Mouse (Mus musculus): ENCODE measurements around the gene Flt3l.

Gene Flt3l

GRCm38 (mm10) chr7:45144368-45145174 lies 8.3 kb upstream of the Flt3l start:
- in situ Hi-C loops (cut with MboI, MseI), result no loop called here

GRCm38 (mm10) chr7:45141914-45142313 lies 5.7 kb upstream of the Flt3l start:
- in situ Hi-C loops (cut with MboI, MseI), result no loop called here

- in situ Hi-C loops (cut with MboI, MseI), result no loop called here
These were observed 5.1 kb upstream of the Flt3l start for GRCm38 (mm10) chr7:45141319-45141718.

GRCm38 (mm10) chr7:45139904-45140723 lies 3.9 kb upstream of the Flt3l start:
- in situ Hi-C loops (cut with MboI, MseI), result no loop called here

- in situ Hi-C loops (cut with MboI, MseI), result no loop called here
These were observed 2.2 kb upstream of the Flt3l start for GRCm38 (mm10) chr7:45138403-45138802.

- in situ Hi-C loops (cut with MboI, MseI), result no loop called here
These were observed 1.2 kb upstream of the Flt3l start for GRCm38 (mm10) chr7:45137171-45138006.

- in situ Hi-C loops (cut with MboI, MseI), result no loop called here
These were observed 862 bp downstream of the Flt3l start for GRCm38 (mm10) chr7:45135370-45135769.

- in situ Hi-C loops (cut with MboI, MseI), result no loop called here
These were observed 1.6 kb downstream of the Flt3l start for GRCm38 (mm10) chr7:45134544-45135026.

GRCm38 (mm10) chr7:45133446-45134159 lies 2.6 kb downstream of the Flt3l start:
- in situ Hi-C loops (cut with MboI, MseI), result no loop called here

- in situ Hi-C loops (cut with MboI, MseI), result no loop called here
These were observed 4.4 kb downstream of the Flt3l start for GRCm38 (mm10) chr7:45131850-45132249.

GRCm38 (mm10) chr7:45129776-45130512 lies 6.3 kb downstream of the Flt3l start:
- in situ Hi-C loops (cut with MboI, MseI), result loop anchor here (5.0 to 10.0 kb wide), 2 partner anchors 48 to 275 kb away; partner anchors contain the start of gene Pnkp

- in situ Hi-C loops (cut with MboI, MseI), result loop anchor here (5.0 to 10.0 kb wide), 2 partner anchors 47 to 275 kb away; partner anchors contain the start of gene Pnkp
These were observed 6.9 kb downstream of the Flt3l start for GRCm38 (mm10) chr7:45129318-45129717.

- in situ Hi-C loops (cut with MboI, MseI), result loop anchor here (5.0 to 10.0 kb wide), 2 partner anchors 46 to 274 kb away; partner anchors contain the start of gene Pnkp
These were observed 7.5 kb downstream of the Flt3l start, which contains the start of gene Rpl13a for GRCm38 (mm10) chr7:45128624-45129246. Rpl13a (minus strand) TSS chr7:45128761.

- in situ Hi-C loops (cut with MboI, MseI), result loop anchor here (5.0 to 10.0 kb wide), 2 partner anchors 45 to 273 kb away; partner anchors contain the start of gene Pnkp
These were observed 8.5 kb downstream of the Flt3l start for GRCm38 (mm10) chr7:45127700-45128224.

GRCm38 (mm10) chr7:45126844-45127699 lies 9.2 kb downstream of the Flt3l start:
- in situ Hi-C loops (cut with MboI, MseI), result loop anchor here (5.0 to 10.0 kb wide), 2 partner anchors 45 to 272 kb away; partner anchors contain the start of gene Pnkp

- in situ Hi-C loops (cut with MboI, MseI), result loop anchor here (5.0 to 10.0 kb wide), 2 partner anchors 44 to 271 kb away; partner anchors contain the start of gene Pnkp
These were observed 9.9 kb downstream of the Flt3l start for GRCm38 (mm10) chr7:45126147-45126843.

- in situ Hi-C loops (cut with MboI, MseI), result loop anchor here (5.0 to 10.0 kb wide), 2 partner anchors 43 to 271 kb away; partner anchors contain the start of gene Pnkp
These were observed 10.6 kb downstream of the Flt3l start for GRCm38 (mm10) chr7:45125649-45126048.

All from regulatory T cell (primary cell).